Mouse (Mus musculus) megakaryocyte, embryonic 14.5 days (primary cell): ENCODE measurements around the gene Grn.

ENCODE experiments used
- FLI1 ChIP-seq: IDR thresholded peaks from 2 replicates; pipeline ENCODE4 v1.6.1; 2012; ENCODE audit warnings: low read length, inconsistent platforms, mixed read lengths
- GATA1 ChIP-seq: IDR thresholded peaks from 3 replicates; pipeline ENCODE4 v1.6.1; 2012; ENCODE audit warnings: mixed read lengths, low read length, inconsistent platforms, borderline replicate concordance

DNA sequence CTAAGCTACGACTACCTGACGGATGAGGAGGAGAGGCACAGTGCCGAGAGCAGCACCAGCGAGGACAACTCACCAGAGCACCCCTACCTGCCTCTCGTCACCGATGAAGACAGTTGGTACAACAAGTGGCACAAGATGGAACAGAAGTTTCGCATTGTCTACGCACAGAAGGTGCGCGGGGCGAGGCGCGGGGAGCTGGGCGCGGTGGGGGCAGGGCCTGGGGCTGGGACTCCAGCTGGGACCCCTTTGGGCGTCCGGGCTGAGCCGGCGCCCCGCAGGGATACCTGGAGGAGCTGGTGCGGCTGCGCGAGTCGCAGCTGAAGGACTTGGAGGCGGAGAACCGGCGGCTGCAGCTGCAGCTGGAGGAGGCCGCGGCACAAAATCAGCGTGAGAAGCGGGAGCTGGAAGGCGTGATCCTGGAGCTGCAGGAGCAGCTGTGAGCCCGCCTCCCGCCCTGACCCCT lies 30.5 kb upstream of the Grn start:
- TF ChIP-seq GATA1 (no peak), FLI1 (no peak)
